Mouse (Mus musculus): Measurements from ENCODE around the gene Coro2b. TPM values are rescaled to one million over a fixed set of nuclear protein-coding genes. Genes with fewer than 3 reads are reported as not detected.

The Coro2b gene
- polyA plus RNA-seq, 1 experiment from 2014 or later, result 16.5 TPM

Other genes starting within 250 kb of the Coro2b start
- 155 and 214 TPM in 2 replicates for gene Anp32a, start 195.8 kb downstream of the Coro2b start, polyA plus RNA-seq (2014; fragmentation: Nextera tagmentation; extraction: Ambion mirVana)
- 0.44 and 0.95 TPM in 2 replicates for gene Itga11, start 140.8 kb upstream of the Coro2b start, polyA plus RNA-seq (2014; fragmentation: Nextera tagmentation; extraction: Ambion mirVana)

All from kidney, embryonic 14.5 days (tissue).